Mouse (Mus musculus): Measurements from ENCODE around the gene Smyd3. TPM values are rescaled to one million over a fixed set of nuclear protein-coding genes. Genes with fewer than 3 reads are reported as not detected.
A peak's percentile ranks its signal among the peaks of the same experiment; 100 is the strongest.

The Smyd3 gene
- polyA plus RNA-seq, 1 experiment from 2014 or later, result 24.0 TPM

GRCm38 (mm10) chr1:178933953-178934637 is 583.7 kb downstream of the Smyd3 start:
- Histone ChIP-seq H3K9ac (replicated peaks; ENCODE audit: low read depth, low read length) (no peak overlapping the region), H3K4me3 (ENCODE audit: low read depth, low read length) (no peak overlapping the region), H3K27ac (ENCODE audit: low read length) (no peak overlapping the region), H3K27me3 (ENCODE audit: control insufficient read depth, insufficient read depth, low read length) (no peaks in the 10 kb centered on the region), H3K4me2 (replicated peaks; ENCODE audit: low read depth, low read length) (no peak overlapping the region), H3K9me3 (ENCODE audit: control insufficient read depth, low read depth, low read length) (no peaks in the 10 kb centered on the region), H3K4me1 (ENCODE audit: control insufficient read depth, insufficient read depth, low read length) (no peaks in the 10 kb centered on the region), H3K36me3 (ENCODE audit: control insufficient read depth, insufficient read depth, low read length) (peaks cover 8% of the 10 kb centered on the region; the same call in 1 of the 2 replicates)
- WGBS, result 91% methylated on average over 6 of the region's 6 CpGs
- ATAC-seq (ENCODE audit: insufficient number of reproducible peaks, insufficient read depth, low FRiP score, low read depth), result no peak

GRCm38 (mm10) chr1:178929531-178929930 is 588.3 kb downstream of the Smyd3 start:
- H3K4me1 ChIP-seq (ENCODE audit: control insufficient read depth, insufficient read depth, low read length), result no peaks in the 10 kb centered on the region
- 56% methylated on average over 4 of the region's 4 CpGs for WGBS
- no peak overlapping the region for H3K4me3 ChIP-seq (ENCODE audit: low read depth, low read length)
- H3K9me3 ChIP-seq (ENCODE audit: control insufficient read depth, low read depth, low read length), result no peaks in the 10 kb centered on the region
- H3K27ac ChIP-seq (ENCODE audit: low read length), result no peak overlapping the region
- peaks cover 8% of the 10 kb centered on the region; the same call in 1 of the 2 replicates for H3K36me3 ChIP-seq (ENCODE audit: control insufficient read depth, insufficient read depth, low read length)
- no peak overlapping the region for H3K4me2 ChIP-seq (replicated peaks; ENCODE audit: low read depth, low read length)
- no peaks in the 10 kb centered on the region for H3K27me3 ChIP-seq (ENCODE audit: control insufficient read depth, insufficient read depth, low read length)
- no peak for ATAC-seq (ENCODE audit: insufficient number of reproducible peaks, insufficient read depth, low FRiP score, low read depth)
- no peak overlapping the region for H3K9ac ChIP-seq (replicated peaks; ENCODE audit: low read depth, low read length)

DNA sequence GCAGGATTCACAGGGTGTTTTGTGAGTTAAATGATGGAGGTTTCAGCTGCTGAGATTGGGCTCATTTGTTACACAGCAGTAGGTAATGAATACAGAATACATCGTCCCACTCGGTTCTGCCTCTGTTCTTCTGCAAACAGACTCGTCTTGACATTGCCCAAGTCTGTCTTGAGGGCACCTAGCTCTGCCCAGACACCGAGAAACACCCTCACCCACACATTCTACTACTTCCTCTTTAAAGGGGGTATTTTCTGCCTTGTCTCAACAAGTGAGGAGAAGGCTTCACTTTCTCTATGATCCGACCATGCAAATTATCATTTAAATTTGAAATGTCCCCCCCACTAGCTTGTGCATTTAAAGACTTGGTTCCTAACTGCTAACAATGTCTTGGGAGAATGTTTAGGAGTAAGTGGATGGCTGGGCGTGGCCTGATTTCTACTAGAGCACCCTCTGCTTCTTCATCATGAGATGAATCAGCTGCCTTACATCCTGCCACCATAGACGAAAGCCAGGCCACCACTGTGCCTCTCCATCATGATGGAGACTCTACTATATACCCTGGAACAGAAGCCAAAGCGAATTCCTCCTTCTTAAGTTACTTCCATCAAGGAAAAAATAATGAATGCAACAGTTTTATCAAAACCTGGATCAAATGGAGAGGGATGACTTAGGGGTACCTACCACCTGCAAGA is 593.2 kb downstream of the Smyd3 start:
- no peaks in the 10 kb centered on the region for H3K4me1 ChIP-seq (ENCODE audit: control insufficient read depth, insufficient read depth, low read length)
- no peaks in the 10 kb centered on the region for H3K27me3 ChIP-seq (ENCODE audit: control insufficient read depth, insufficient read depth, low read length)
- H3K4me2 ChIP-seq (replicated peaks; ENCODE audit: low read depth, low read length), result no peak overlapping the region
- no peak overlapping the region; the same call in 1 of the 2 replicates for H3K27ac ChIP-seq (ENCODE audit: low read length)
- peak; percentile 53; the same call in 1 of the 2 replicates for ATAC-seq (ENCODE audit: insufficient number of reproducible peaks, insufficient read depth, low FRiP score, low read depth)
- H3K4me3 ChIP-seq (ENCODE audit: low read depth, low read length), result no peak overlapping the region
- WGBS, result 60% methylated on average over 8 of the region's 8 CpGs
- H3K9me3 ChIP-seq (ENCODE audit: control insufficient read depth, low read depth, low read length), result no peaks in the 10 kb centered on the region
- H3K9ac ChIP-seq (replicated peaks; ENCODE audit: low read depth, low read length), result no peak overlapping the region
- H3K36me3 ChIP-seq (ENCODE audit: control insufficient read depth, insufficient read depth, low read length), result no peaks in the 10 kb centered on the region

DNA sequence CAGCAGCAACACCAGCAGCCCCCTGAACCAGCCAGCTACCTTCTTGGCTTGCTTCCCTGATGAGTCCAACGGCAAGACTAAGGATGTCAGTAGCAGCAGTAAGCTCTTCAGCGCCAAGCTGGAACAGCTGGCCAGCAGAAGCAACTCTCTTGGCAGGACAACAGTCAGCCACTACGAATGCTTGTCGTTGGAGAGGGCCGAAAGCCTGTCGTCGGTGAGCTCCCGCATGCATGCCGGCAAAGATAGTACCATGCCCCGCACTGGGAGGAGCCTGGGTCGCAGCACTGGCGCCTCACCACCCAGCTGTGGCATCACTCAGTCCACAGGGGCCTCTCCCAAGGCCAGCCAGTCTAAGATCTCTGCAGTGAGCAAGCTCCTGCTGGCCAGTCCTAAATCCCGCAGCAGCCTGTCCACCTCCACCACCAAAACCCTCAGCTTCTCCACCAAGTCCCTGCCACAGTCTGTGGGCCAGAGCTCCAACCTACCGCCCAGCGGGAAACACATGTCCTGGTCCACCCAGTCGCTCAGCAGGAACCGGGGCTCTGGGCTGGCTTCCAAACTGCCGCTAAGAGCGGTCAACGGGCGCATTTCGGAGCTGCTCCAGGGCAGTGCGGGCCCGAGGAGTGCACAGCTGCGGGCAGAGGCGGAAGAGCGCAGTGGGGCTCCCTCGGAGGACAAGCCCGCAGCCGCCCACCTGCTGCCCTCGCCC is 600.5 kb downstream of the Smyd3 start:
- WGBS, result 61% methylated on average over 31 of the region's 31 CpGs
- Histone ChIP-seq H3K27me3 (ENCODE audit: control insufficient read depth, insufficient read depth, low read length) (no peaks in the 10 kb centered on the region), H3K4me3 (ENCODE audit: low read depth, low read length) (no peak overlapping the region), H3K36me3 (ENCODE audit: control insufficient read depth, insufficient read depth, low read length) (no peaks in the 10 kb centered on the region), H3K27ac (ENCODE audit: low read length) (no peak overlapping the region), H3K4me1 (ENCODE audit: control insufficient read depth, insufficient read depth, low read length) (no peaks in the 10 kb centered on the region), H3K4me2 (replicated peaks; ENCODE audit: low read depth, low read length) (no peak overlapping the region), H3K9ac (replicated peaks; ENCODE audit: low read depth, low read length) (no peak overlapping the region), H3K9me3 (ENCODE audit: control insufficient read depth, low read depth, low read length) (no peaks in the 10 kb centered on the region)
- no peak; the same call in 1 of the 2 replicates for ATAC-seq (ENCODE audit: insufficient number of reproducible peaks, insufficient read depth, low FRiP score, low read depth)

DNA sequence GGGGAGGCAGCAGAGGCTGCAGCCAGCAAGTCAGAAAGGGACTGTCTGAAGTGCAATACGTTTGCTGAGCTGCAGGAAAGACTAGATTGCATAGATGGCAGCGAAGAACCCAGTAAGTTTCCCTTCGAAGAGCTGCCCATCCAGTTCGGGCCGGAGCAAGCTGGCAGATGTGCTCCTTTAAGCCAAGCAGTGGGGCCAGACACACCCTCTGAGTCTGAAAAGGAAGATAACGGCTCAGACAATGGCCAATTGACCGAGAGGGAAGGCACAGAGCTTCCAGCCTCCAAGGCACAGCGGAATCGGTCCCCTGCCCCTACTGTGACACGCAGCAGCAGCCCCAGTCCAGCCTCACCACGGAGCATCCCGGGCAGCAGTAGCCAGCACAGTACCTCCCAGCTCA is 602.8 kb downstream of the Smyd3 start:
- Histone ChIP-seq H3K4me2 (replicated peaks; ENCODE audit: low read depth, low read length) (no peak overlapping the region), H3K27ac (ENCODE audit: low read length) (no peak overlapping the region), H3K4me1 (ENCODE audit: control insufficient read depth, insufficient read depth, low read length) (0 out of 2 replicates have a peak, but pooled peaks cover 2% of the 10 kb centered on the region), H3K36me3 (ENCODE audit: control insufficient read depth, insufficient read depth, low read length) (no peaks in the 10 kb centered on the region), H3K27me3 (ENCODE audit: control insufficient read depth, insufficient read depth, low read length) (no peaks in the 10 kb centered on the region), H3K9me3 (ENCODE audit: control insufficient read depth, low read depth, low read length) (no peaks in the 10 kb centered on the region), H3K9ac (replicated peaks; ENCODE audit: low read depth, low read length) (no peak overlapping the region), H3K4me3 (ENCODE audit: low read depth, low read length) (no peak overlapping the region)
- WGBS, result 77% methylated on average over 12 of the region's 12 CpGs
- ATAC-seq (ENCODE audit: insufficient number of reproducible peaks, insufficient read depth, low FRiP score, low read depth), result no peak

GRCm38 (mm10) chr1:178912936-178913716 is 604.7 kb downstream of the Smyd3 start:
- ATAC-seq (ENCODE audit: insufficient number of reproducible peaks, insufficient read depth, low FRiP score, low read depth), result no peak
- H3K4me1 ChIP-seq (ENCODE audit: control insufficient read depth, insufficient read depth, low read length), result 0 out of 2 replicates have a peak, but pooled peaks cover 2% of the 10 kb centered on the region
- H3K4me3 ChIP-seq (ENCODE audit: low read depth, low read length), result no peak overlapping the region
- H3K36me3 ChIP-seq (ENCODE audit: control insufficient read depth, insufficient read depth, low read length), result no peaks in the 10 kb centered on the region
- no peak overlapping the region for H3K4me2 ChIP-seq (replicated peaks; ENCODE audit: low read depth, low read length)
- H3K27ac ChIP-seq (ENCODE audit: low read length), result no peak overlapping the region
- H3K27me3 ChIP-seq (ENCODE audit: control insufficient read depth, insufficient read depth, low read length), result no peaks in the 10 kb centered on the region
- H3K9ac ChIP-seq (replicated peaks; ENCODE audit: low read depth, low read length), result no peak overlapping the region
- H3K9me3 ChIP-seq (ENCODE audit: control insufficient read depth, low read depth, low read length), result no peaks in the 10 kb centered on the region
- WGBS, result 62% methylated on average over 6 of the region's 6 CpGs

GRCm38 (mm10) chr1:178910951-178911350 is 606.9 kb downstream of the Smyd3 start:
- ATAC-seq (ENCODE audit: insufficient number of reproducible peaks, insufficient read depth, low FRiP score, low read depth), result no peak
- no peak overlapping the region for H3K4me3 ChIP-seq (ENCODE audit: low read depth, low read length)
- H3K27me3 ChIP-seq (ENCODE audit: control insufficient read depth, insufficient read depth, low read length), result no peaks in the 10 kb centered on the region
- H3K9ac ChIP-seq (replicated peaks; ENCODE audit: low read depth, low read length), result no peak overlapping the region
- no peaks in the 10 kb centered on the region for H3K9me3 ChIP-seq (ENCODE audit: control insufficient read depth, low read depth, low read length)
- H3K4me1 ChIP-seq (ENCODE audit: control insufficient read depth, insufficient read depth, low read length), result 0 out of 2 replicates have a peak, but pooled peaks cover 2% of the 10 kb centered on the region
- H3K27ac ChIP-seq (ENCODE audit: low read length), result no peak overlapping the region
- no peaks in the 10 kb centered on the region for H3K36me3 ChIP-seq (ENCODE audit: control insufficient read depth, insufficient read depth, low read length)
- WGBS, result 60% methylated on average over 14 of the region's 14 CpGs
- no peak overlapping the region for H3K4me2 ChIP-seq (replicated peaks; ENCODE audit: low read depth, low read length)

Data from stomach, embryonic 14.5 days (tissue).